Mouse (Mus musculus) forebrain, embryonic 16.5 days (tissue): ENCODE measurements around the gene Oat. TPM values are rescaled to one million over a fixed set of nuclear protein-coding genes. Genes with fewer than 3 reads are reported as not detected.

Experiments used
- ATAC-seq: fragments of 200-750 bp; cut with Nextera tagmentation; 2 replicates; pipeline ENCODE4 v1.8.0; 2017; ENCODE audit warnings: mild to moderate bottlenecking, moderate library complexity
- H3K27ac ChIP-seq: fragments of 300-500 bp; sonication (generic); 2 replicates; pipeline ENCODE4 v1.5.1; 2014; ENCODE audit warnings: low read length, control low read depth
- H3K27me3 ChIP-seq: fragments of 300-500 bp; sonication (generic); replicated peaks from 2 replicates; pipeline ENCODE4 v1.6.1; 2014; ENCODE audit warnings: low read length; ENCODE audit not compliant: control insufficient read depth, insufficient read depth
- H3K36me3 ChIP-seq: fragments of 300-500 bp; sonication (generic); 2 replicates; pipeline ENCODE4 v1.6.1; 2014; ENCODE audit not compliant: control insufficient read depth, insufficient read depth
- H3K4me1 ChIP-seq: fragments of 300-500 bp; sonication (generic); replicated peaks from 2 replicates; pipeline ENCODE4 v1.6.1; 2014; ENCODE audit warnings: low read length; ENCODE audit not compliant: control insufficient read depth, insufficient read depth
- H3K4me2 ChIP-seq: fragments of 300-500 bp; sonication (generic); 2 replicates; pipeline ENCODE4 v1.6.1; 2014; ENCODE audit warnings: mild to moderate bottlenecking, low read length, control low read depth
- H3K4me3 ChIP-seq: fragments of 300-500 bp; sonication (generic); replicated peaks from 2 replicates; pipeline ENCODE4 v1.5.1; 2014; ENCODE audit warnings: mild to moderate bottlenecking, low read length, control low read depth
- H3K9ac ChIP-seq: fragments of 300-500 bp; sonication (generic); replicated peaks from 2 replicates; pipeline ENCODE4 v1.6.1; 2014; ENCODE audit warnings: low read depth, low read length, control low read depth
- H3K9me3 ChIP-seq: fragments of 300-500 bp; sonication (generic); 2 replicates; pipeline ENCODE4 v1.6.1; 2016; ENCODE audit warnings: low read length; ENCODE audit not compliant: control insufficient read depth
- WGBS: fragments of 180-500 bp; shearing (Covaris S2); extraction: QIAGEN DNeasy Blood & Tissue Kit; methylation state at CpG from one replicate; pipeline ENCODE4 v1.1.7; 2014; 5-methylcytosine and 5-hydroxymethylcytosine counted together
- polyA plus RNA-seq: library from polyadenylated mRNA; unstranded; fragments of >200 nt; fragmentation: Nextera tagmentation; extraction: Ambion mirVana; gene quantifications from 2 replicates; pipeline ENCODE4 v1.2.1, GENCODE M21; 2015

Oat gene
- polyA plus RNA-seq, 1 experiment from 2014 or later, result 111 TPM

DNA sequence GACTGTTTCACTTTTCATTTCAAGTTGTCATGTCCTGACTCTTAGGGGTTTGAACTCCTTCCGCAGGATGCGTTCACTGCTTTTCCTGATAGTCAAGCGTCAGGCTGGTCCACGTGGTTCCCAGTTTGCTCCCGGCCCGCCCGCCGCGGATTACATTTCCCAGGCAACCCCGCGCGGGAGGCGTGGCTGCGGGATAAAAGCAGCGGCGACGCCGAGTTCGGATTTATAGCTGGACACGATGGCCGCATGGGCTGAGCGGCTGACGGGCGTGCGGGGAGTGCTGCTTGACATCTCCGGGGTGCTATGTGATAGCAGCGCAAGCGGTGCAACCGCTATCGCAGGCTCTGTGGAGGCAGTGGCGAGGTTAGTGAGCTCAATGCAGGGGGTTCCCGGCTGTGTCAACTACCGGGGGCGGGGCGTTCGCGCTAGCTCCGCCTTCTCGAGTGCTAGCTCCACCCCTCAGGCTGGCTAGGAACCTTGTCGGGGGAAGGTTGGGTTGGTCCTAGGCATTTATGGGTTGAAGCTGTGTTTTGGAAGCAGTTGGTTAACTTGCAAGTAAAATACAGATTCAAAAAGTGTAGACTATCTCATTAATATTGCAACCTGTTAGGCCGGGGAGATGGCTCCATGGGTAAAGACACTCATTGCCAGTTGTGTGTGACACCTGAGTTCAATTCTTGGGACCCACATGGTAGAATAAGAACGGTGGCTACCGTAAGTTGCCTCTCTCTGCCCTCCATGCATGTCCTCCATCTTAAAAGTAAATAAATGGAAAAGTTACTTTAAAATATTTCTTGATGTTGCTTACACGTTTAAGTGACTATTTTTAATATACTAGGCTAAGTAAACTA lies 34.5 kb upstream of the Oat start, which contains the start of gene Lhpp:
Lhpp (plus strand) TSS at position 171 of the 851 bp plus-strand sequence.
- H3K4me3 ChIP-seq, result peak within 1 kb of the TSS; percentile 63
- WGBS, result 8% methylated on average over 44 of the region's 44 CpGs
- H3K9ac ChIP-seq, result peak within 1 kb of the TSS; percentile 72
- no peaks in the 10 kb centered on the region for H3K9me3 ChIP-seq
- H3K4me1 ChIP-seq, result peaks cover 4% of the 10 kb centered on the region; the same call in 1 of the 2 replicates
- H3K4me2 ChIP-seq, result peak within 1 kb of the TSS; percentile 74
- peak; percentile 91 for ATAC-seq
- H3K27ac ChIP-seq, result no peak within 1 kb of the TSS
- peaks cover 6% of the 10 kb centered on the region; the same call in 1 of the 2 replicates for H3K27me3 ChIP-seq
- H3K36me3 ChIP-seq, result no peaks in the 10 kb centered on the region

DNA sequence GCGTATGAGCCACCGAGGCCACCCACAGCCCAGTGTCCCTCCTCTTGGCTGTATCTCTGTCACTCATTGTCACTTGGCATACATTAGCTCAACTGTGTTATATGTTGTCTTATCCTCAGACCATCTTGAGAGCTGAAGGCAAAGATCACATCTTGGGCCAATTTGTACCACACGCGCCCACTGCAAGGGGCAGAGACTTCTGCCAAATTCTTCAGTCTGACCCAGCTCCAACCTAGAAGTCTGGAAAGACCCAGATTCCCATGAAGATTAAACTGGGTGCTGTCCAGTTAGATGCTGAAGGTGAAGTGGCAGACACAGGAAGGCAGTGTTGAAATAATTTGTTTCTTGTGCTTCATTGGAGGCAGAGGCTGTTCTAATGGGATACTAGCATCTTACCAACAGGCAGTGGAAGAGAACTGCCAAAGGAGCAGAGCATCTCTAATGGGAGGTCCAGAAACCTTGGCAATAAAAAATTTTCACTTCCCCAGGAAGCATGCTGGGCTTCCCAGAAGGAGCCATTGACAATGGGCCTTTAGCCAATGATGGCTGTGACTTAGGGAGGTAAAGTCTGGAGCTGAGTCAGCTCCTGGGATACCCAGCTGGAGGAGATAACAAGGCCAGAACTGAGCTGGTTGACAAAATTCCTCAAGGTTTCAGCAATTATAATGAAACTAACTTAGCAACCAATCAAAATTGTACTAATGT lies 32.3 kb upstream of the Oat start:
- no peak for ATAC-seq
- Histone ChIP-seq H3K4me3 (no peak overlapping the region), H3K4me2 (no peak overlapping the region), H3K27ac (no peak overlapping the region), H3K36me3 (no peaks in the 10 kb centered on the region), H3K27me3 (peaks cover 13% of the 10 kb centered on the region), H3K9ac (no peak overlapping the region), H3K9me3 (no peaks in the 10 kb centered on the region), H3K4me1 (peaks cover 4% of the 10 kb centered on the region; the same call in 1 of the 2 replicates)
- WGBS, result 97% methylated on average over 4 of the region's 4 CpGs

DNA sequence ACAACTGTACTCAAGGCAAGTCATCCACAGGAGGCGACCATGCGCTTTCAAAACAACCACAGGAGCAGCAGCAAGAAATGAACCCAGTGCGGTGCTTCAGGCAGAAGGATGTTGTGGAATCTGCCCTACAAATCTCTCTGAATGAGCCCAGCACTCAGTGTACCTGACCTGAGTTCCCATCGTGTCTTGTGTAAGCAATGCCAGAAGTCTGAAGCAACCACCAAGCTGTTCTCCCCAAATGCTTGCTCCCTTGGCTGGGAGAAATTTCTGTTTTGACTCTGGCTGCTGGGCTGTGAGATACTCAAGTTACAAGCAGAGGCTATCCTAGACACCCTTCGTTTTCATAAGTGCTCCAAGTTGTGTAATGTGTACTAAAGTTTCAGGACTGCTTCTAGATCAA lies 29.5 kb upstream of the Oat start:
- no peak overlapping the region for H3K9ac ChIP-seq
- ATAC-seq, result no peak
- peaks cover 38% of the 10 kb centered on the region for H3K27me3 ChIP-seq
- no peaks in the 10 kb centered on the region for H3K36me3 ChIP-seq
- no peaks in the 10 kb centered on the region for H3K9me3 ChIP-seq
- H3K4me3 ChIP-seq, result no peak overlapping the region
- H3K4me1 ChIP-seq, result peaks cover 4% of the 10 kb centered on the region; the same call in 1 of the 2 replicates
- H3K27ac ChIP-seq, result no peak overlapping the region
- no peak overlapping the region for H3K4me2 ChIP-seq
- 61% methylated on average over 5 of the region's 5 CpGs for WGBS

DNA sequence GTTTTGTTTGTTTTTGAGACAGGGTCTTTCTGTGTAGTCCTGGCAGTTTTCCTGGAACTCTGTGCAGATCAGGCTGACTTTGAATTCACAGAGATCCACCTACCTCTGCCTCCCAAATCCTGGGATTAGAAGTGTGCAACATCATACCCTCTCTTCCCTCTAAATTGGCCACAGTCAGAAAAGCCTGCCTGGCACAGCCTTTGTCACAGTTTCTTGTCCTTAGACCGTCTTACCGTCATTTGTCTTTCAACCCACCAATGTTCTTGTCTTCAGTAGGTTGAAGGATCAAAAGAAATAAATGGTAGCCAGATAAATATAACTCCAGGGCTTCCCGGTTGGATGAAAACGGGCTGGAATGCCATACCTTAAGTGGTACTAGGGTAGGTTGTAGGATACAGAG lies 28.5 kb upstream of the Oat start:
- no peak overlapping the region for H3K27ac ChIP-seq
- no peaks in the 10 kb centered on the region for H3K9me3 ChIP-seq
- peaks cover 47% of the 10 kb centered on the region for H3K27me3 ChIP-seq
- 79% methylated on average over 4 of the region's 4 CpGs for WGBS
- peaks cover 4% of the 10 kb centered on the region for H3K4me1 ChIP-seq
- no peak overlapping the region for H3K4me2 ChIP-seq
- no peak overlapping the region for H3K9ac ChIP-seq
- ATAC-seq, result no peak
- H3K36me3 ChIP-seq, result no peaks in the 10 kb centered on the region
- no peak overlapping the region for H3K4me3 ChIP-seq

DNA sequence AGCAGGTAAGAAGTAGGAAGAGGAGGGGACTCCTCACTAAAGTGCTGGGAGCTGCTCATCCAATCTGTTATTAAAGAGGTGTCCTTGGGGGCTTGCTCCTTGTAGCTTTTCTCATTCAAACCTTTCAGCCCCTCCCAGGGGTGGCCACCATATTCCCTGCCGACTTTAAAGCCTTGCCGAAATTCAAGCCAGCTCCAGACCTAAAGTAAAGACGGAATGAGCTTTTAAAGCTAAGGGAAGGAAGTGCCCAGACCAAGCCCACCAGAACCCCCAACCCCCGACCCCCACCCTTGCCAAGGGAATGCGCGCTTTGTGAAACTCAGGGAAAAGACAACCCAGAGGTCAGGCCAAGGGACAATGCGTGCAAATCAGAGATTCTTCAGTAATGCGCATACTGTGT lies 24.7 kb upstream of the Oat start:
- no peak for ATAC-seq
- H3K4me1 ChIP-seq, result peaks cover 26% of the 10 kb centered on the region
- H3K9me3 ChIP-seq, result no peaks in the 10 kb centered on the region
- H3K27ac ChIP-seq, result no peak overlapping the region
- H3K36me3 ChIP-seq, result no peaks in the 10 kb centered on the region
- no peak overlapping the region for H3K9ac ChIP-seq
- no peak overlapping the region for H3K4me2 ChIP-seq
- no peak overlapping the region for H3K4me3 ChIP-seq
- WGBS, result 8% methylated on average over 8 of the region's 8 CpGs
- H3K27me3 ChIP-seq, result peaks cover 77% of the 10 kb centered on the region

DNA sequence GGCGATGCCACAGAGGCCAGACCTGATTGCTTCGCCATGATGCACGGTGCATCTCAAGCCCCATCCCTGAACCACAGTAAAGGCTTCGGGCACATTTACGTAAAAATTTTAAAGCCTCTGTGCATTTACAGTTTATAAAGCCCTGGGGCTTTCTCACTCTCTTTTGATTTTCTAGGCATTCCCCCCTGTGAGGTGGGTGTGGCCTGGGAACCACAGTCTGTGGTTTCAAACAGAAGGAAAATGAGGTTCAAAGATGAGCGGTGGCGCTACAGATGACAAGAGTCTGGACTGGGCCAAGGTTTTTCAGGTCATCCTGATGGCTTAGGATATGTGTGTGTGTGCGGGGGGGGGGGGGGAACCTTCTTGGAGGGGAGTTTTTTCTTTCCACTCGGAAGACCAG lies 23.8 kb upstream of the Oat start:
- H3K4me3 ChIP-seq, result peak overlapping the region; percentile 42
- no peak for ATAC-seq
- peak overlapping the region; percentile 68 for H3K4me2 ChIP-seq
- H3K9me3 ChIP-seq, result no peaks in the 10 kb centered on the region
- H3K36me3 ChIP-seq, result no peaks in the 10 kb centered on the region
- H3K27ac ChIP-seq, result no peak overlapping the region
- H3K4me1 ChIP-seq, result peaks cover 26% of the 10 kb centered on the region
- 0% methylated on average over 9 of the region's 9 CpGs for WGBS
- no peak overlapping the region; the same call in 1 of the 2 replicates for H3K9ac ChIP-seq
- peaks cover 83% of the 10 kb centered on the region for H3K27me3 ChIP-seq

DNA sequence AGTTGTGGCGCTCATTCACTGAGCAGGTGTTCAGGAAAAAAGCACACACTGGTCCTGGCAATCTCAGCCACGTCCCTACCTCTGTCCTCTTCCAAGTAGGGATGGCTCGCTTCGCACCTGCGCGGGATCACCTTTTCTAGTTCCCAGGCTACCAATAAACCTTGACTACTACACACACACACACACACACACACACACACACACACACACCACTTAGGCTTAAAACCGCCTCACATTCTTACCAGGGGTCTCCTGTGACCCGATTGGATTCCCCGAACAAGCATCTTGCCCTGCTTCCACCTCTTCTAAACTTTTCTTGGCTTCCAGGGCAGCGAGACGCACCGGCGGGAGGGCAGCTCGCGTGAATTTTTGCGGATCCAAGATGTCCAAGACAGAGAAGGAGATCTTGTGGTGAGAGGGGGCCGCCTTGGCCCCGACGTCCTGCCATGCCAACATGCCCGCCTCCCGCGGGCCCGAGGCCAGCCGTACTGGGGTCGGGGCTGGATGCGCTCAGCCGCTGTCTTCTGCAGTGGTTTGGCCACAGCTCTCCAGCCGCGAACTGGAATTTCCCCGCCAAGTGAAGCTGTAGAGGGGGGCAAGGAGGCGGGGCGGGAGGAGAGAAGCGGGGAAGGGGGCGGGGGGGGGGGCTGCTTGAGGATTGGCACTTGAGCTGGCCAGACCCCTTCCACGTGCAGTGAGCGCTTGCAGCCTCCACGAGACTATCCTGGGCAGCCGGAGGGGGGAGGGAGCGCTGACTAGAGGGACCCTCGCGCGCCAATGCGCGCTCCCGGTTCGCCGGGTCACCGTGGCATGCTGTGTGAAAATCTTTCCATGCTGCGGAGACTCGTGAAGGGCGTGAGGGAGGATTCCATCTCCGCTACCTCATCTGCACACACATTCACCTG lies 23.1 kb upstream of the Oat start, which contains the start of gene Nkx1-2:
Nkx1-2 (minus strand) TSS at position 567 of the 905 bp plus-strand sequence.
- H3K4me3 ChIP-seq, result peak within 1 kb of the TSS; percentile 42
- no peak within 1 kb of the TSS for H3K27ac ChIP-seq
- under 1% methylated on average over 48 of the region's 52 CpGs for WGBS
- H3K4me2 ChIP-seq, result peak within 1 kb of the TSS; percentile 68
- H3K9ac ChIP-seq, result no peak within 1 kb of the TSS; the same call in 1 of the 2 replicates
- no peak for ATAC-seq
- peaks cover 26% of the 10 kb centered on the region for H3K4me1 ChIP-seq
- no peaks in the 10 kb centered on the region for H3K36me3 ChIP-seq
- H3K27me3 ChIP-seq, result peaks cover 85% of the 10 kb centered on the region
- H3K9me3 ChIP-seq, result no peaks in the 10 kb centered on the region

DNA sequence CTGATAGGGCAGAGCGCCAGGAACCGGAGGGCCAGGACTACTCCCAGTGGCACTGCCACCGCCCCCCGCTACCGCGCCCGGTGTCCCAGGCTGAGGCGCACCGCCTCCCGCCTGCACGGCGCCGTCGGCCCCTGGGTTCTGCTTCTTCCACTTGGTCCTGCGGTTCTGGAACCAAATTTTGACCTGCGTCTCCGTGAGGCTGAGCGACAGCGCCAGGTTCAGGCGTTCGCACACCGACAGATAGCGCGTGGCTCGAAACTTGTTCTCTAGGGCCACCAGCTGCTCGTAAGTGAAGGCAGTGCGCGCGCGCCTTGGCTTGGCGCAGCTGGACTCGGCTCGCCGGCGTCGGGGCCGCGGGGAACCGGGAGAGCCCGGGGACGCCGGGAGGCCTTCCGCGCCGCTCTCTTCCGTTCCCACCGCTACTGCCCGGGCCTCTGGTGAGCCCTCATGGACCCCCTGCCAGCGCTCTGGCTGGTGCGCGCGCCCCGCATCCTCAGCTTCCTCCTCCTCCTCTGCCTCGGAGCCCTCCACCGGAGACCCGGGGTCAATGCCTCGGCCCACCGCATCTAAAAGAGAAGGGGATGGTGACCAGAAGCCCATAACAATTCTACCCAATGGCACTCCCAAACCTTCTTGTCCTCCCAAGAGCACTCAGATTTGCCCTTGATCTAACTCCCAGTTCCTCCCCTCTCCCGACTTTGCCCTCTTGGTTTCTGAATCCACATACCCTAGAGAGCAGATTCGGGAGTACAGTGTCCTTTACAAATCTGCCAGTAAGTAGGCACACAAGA lies 21.2 kb upstream of the Oat start:
- 0% methylated on average over 52 of the region's 60 CpGs for WGBS
- peaks cover 69% of the 10 kb centered on the region for H3K27me3 ChIP-seq
- no peak for ATAC-seq
- peaks cover 26% of the 10 kb centered on the region for H3K4me1 ChIP-seq
- H3K9ac ChIP-seq, result peak overlapping the region; percentile 39; the same call in 1 of the 2 replicates
- H3K4me2 ChIP-seq, result peak overlapping the region; percentile 82
- H3K4me3 ChIP-seq, result peak overlapping the region; percentile 46
- no peaks in the 10 kb centered on the region for H3K36me3 ChIP-seq
- no peak overlapping the region for H3K27ac ChIP-seq
- H3K9me3 ChIP-seq, result no peaks in the 10 kb centered on the region
